Mouse (Mus musculus): ENCODE measurements at regions not wholly inside any gene's neighbourhood (a gene's known extent, or its start where the extent isn't known, plus 50 kb on each side); places are given as distances from the start of the nearest gene placed in this dataset.

- ATAC-seq (ENCODE audit: low FRiP score, low read depth) (no peak), DNase-seq (ENCODE audit: low spot score) (peak; percentile 7)
- H3K4me3 ChIP-seq (replicated peaks; ENCODE audit: low read length): no peak overlapping the region
- no peaks in the 10 kb centered on the region for H3K36me3 ChIP-seq (ENCODE audit: control insufficient read depth, insufficient read depth, low read length)
- no peak for TF ChIP-seq POLR2A (IDR thresholded peaks at IDR 0.05; ENCODE audit: borderline replicate concordance, extremely low read depth, insufficient read depth, insufficient read length)
- H3K4me2 ChIP-seq (replicated peaks; ENCODE audit: low read depth, low read length, severe bottlenecking): no peak overlapping the region
- peaks cover 1% of the 10 kb centered on the region; the same call in 1 of the 2 replicates for H3K4me1 ChIP-seq (ENCODE audit: control insufficient read depth, insufficient read depth, low read length)
- WGBS: 54% methylated on average over 4 of the region's 4 CpGs
- no peaks in the 10 kb centered on the region for H3K27me3 ChIP-seq (ENCODE audit: control insufficient read depth, insufficient read depth, low read length)
- H3K9me3 ChIP-seq (ENCODE audit: control insufficient read depth, low read length): 0 out of 2 replicates have a peak, but pooled peaks cover 4% of the 10 kb centered on the region
- H3K9ac ChIP-seq (ENCODE audit: low read depth, low read length, severe bottlenecking): no peak overlapping the region
- H3K27ac ChIP-seq (replicated peaks; ENCODE audit: low read depth, low read length): no peak overlapping the region
Measured at GRCm38 (mm10) chr4:131212711-131213110, 268.5 kb downstream of the Matn1 start.

DNA sequence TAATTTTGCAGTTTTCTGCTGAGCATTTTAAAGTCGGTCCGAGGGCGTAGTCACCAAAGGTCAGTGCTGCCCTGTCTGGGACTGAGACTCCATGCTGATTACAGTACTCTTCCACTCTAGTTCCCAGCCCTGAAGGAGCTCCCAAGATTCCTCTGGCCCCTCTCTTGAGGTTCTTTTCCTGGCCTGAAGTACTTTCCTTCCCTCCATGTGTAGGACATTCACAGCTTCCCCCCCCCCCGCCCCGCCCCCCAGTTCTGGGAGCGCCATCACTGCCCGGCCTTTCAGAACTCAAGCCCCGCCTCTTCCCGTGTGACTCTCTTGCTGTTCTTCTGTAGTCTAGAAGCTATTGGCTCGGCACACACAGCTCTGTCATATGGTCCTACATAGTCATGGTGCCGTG is 271.5 kb downstream of the Matn1 start:
- 75% methylated on average over 11 of the region's 11 CpGs for WGBS
- no peak for TF ChIP-seq POLR2A (IDR thresholded peaks at IDR 0.05; ENCODE audit: borderline replicate concordance, extremely low read depth, insufficient read depth, insufficient read length)

GRCm38 (mm10) chr4:131216361-131216760 is 272.2 kb downstream of the Matn1 start:
- 74% methylated on average over 3 of the region's 3 CpGs for WGBS
- Histone ChIP-seq H3K9ac (ENCODE audit: low read depth, low read length, severe bottlenecking) (no peak overlapping the region), H3K27ac (replicated peaks; ENCODE audit: low read depth, low read length) (no peak overlapping the region), H3K4me3 (replicated peaks; ENCODE audit: low read length) (no peak overlapping the region), H3K4me2 (replicated peaks; ENCODE audit: low read depth, low read length, severe bottlenecking) (no peak overlapping the region), H3K36me3 (ENCODE audit: control insufficient read depth, insufficient read depth, low read length) (no peaks in the 10 kb centered on the region), H3K27me3 (ENCODE audit: control insufficient read depth, insufficient read depth, low read length) (no peaks in the 10 kb centered on the region), H3K9me3 (ENCODE audit: control insufficient read depth, low read length) (no peaks in the 10 kb centered on the region), H3K4me1 (ENCODE audit: control insufficient read depth, insufficient read depth, low read length) (peaks cover 6% of the 10 kb centered on the region; the same call in 1 of the 2 replicates)
- TF ChIP-seq POLR2A (IDR thresholded peaks at IDR 0.05; ENCODE audit: borderline replicate concordance, extremely low read depth, insufficient read depth, insufficient read length): no peak
- DNase-seq (ENCODE audit: low spot score): no peak
- no peak for ATAC-seq (ENCODE audit: low FRiP score, low read depth)

More for the DNA sequence above, 271.5 kb downstream of the Matn1 start:
- Histone ChIP-seq H3K9me3 (ENCODE audit: control insufficient read depth, low read length) (0 out of 2 replicates have a peak, but pooled peaks cover 4% of the 10 kb centered on the region), H3K4me2 (replicated peaks; ENCODE audit: low read depth, low read length, severe bottlenecking) (no peak overlapping the region), H3K27me3 (ENCODE audit: control insufficient read depth, insufficient read depth, low read length) (no peaks in the 10 kb centered on the region), H3K4me3 (replicated peaks; ENCODE audit: low read length) (no peak overlapping the region), H3K9ac (ENCODE audit: low read depth, low read length, severe bottlenecking) (no peak overlapping the region), H3K36me3 (ENCODE audit: control insufficient read depth, insufficient read depth, low read length) (no peaks in the 10 kb centered on the region), H3K27ac (replicated peaks; ENCODE audit: low read depth, low read length) (no peak overlapping the region), H3K4me1 (ENCODE audit: control insufficient read depth, insufficient read depth, low read length) (peaks cover 6% of the 10 kb centered on the region; the same call in 1 of the 2 replicates)
- ATAC-seq (ENCODE audit: low FRiP score, low read depth) (no peak), DNase-seq (ENCODE audit: low spot score) (no peak)

- TF ChIP-seq POLR2A (IDR thresholded peaks at IDR 0.05; ENCODE audit: borderline replicate concordance, extremely low read depth, insufficient read depth, insufficient read length): no peak
- WGBS: 92% methylated on average over 4 of the region's 4 CpGs
- H3K36me3 ChIP-seq (ENCODE audit: control insufficient read depth, insufficient read depth, low read length): no peaks in the 10 kb centered on the region
- no peak overlapping the region for H3K9ac ChIP-seq (ENCODE audit: low read depth, low read length, severe bottlenecking)
- no peak overlapping the region for H3K4me2 ChIP-seq (replicated peaks; ENCODE audit: low read depth, low read length, severe bottlenecking)
- ATAC-seq (ENCODE audit: low FRiP score, low read depth): no peak
- H3K4me3 ChIP-seq (replicated peaks; ENCODE audit: low read length): no peak overlapping the region
- H3K27ac ChIP-seq (replicated peaks; ENCODE audit: low read depth, low read length): no peak overlapping the region
- no peak for DNase-seq (ENCODE audit: low spot score)
- peaks cover 6% of the 10 kb centered on the region; the same call in 1 of the 2 replicates for H3K4me1 ChIP-seq (ENCODE audit: control insufficient read depth, insufficient read depth, low read length)
- no peaks in the 10 kb centered on the region for H3K27me3 ChIP-seq (ENCODE audit: control insufficient read depth, insufficient read depth, low read length)
- H3K9me3 ChIP-seq (ENCODE audit: control insufficient read depth, low read length): no peaks in the 10 kb centered on the region
Measured at GRCm38 (mm10) chr4:131217083-131217482, 272.9 kb downstream of the Matn1 start.

GRCm38 (mm10) chr4:131217571-131218155 is 273.5 kb downstream of the Matn1 start:
- DNase-seq (ENCODE audit: low spot score) (no peak), ATAC-seq (ENCODE audit: low FRiP score, low read depth) (no peak)
- Histone ChIP-seq H3K27me3 (ENCODE audit: control insufficient read depth, insufficient read depth, low read length) (no peaks in the 10 kb centered on the region), H3K9ac (ENCODE audit: low read depth, low read length, severe bottlenecking) (no peak overlapping the region), H3K36me3 (ENCODE audit: control insufficient read depth, insufficient read depth, low read length) (no peaks in the 10 kb centered on the region), H3K27ac (replicated peaks; ENCODE audit: low read depth, low read length) (no peak overlapping the region), H3K4me2 (replicated peaks; ENCODE audit: low read depth, low read length, severe bottlenecking) (no peak overlapping the region), H3K4me1 (ENCODE audit: control insufficient read depth, insufficient read depth, low read length) (peaks cover 6% of the 10 kb centered on the region; the same call in 1 of the 2 replicates), H3K4me3 (replicated peaks; ENCODE audit: low read length) (no peak overlapping the region), H3K9me3 (ENCODE audit: control insufficient read depth, low read length) (no peaks in the 10 kb centered on the region)
- WGBS: 34% methylated on average over 7 of the region's 7 CpGs
- TF ChIP-seq POLR2A (IDR thresholded peaks at IDR 0.05; ENCODE audit: borderline replicate concordance, extremely low read depth, insufficient read depth, insufficient read length): no peak
